Mouse (Mus musculus) brain, embryonic 14.5 days (tissue): Measurements from ENCODE around the gene 4933430I17Rik. TPM values are rescaled to one million over a fixed set of nuclear protein-coding genes. Genes with fewer than 3 reads are reported as not detected.
"Not testable (repeated sequence)": the region's sequence is repeated elsewhere in the genome, so short reads cannot be mapped to it uniquely, and the experiment has no call there.

Experiments
- DNase-seq: peaks from one replicate; pipeline ENCODE4 v3.0.0-alpha.2; 2011; ENCODE audit warnings: low read depth
- CTCF ChIP-seq: fragments of 200-500 bp; IDR thresholded peaks from 2 replicates; pipeline ENCODE4 v1.5.1; 2012; ENCODE audit warnings: inconsistent platforms, mild to moderate bottlenecking, moderate library complexity, borderline replicate concordance; ENCODE audit not compliant: insufficient read depth, insufficient read length; ENCODE audit errors: extremely low read depth
- POLR2A ChIP-seq: fragments of 200-500 bp; IDR thresholded peaks from 2 replicates; pipeline ENCODE4 v1.6.1; 2012; ENCODE audit warnings: mild to moderate bottlenecking, inconsistent platforms, borderline replicate concordance; ENCODE audit not compliant: poor library complexity, insufficient read depth, insufficient read length, severe bottlenecking; ENCODE audit errors: extremely low read depth
- polyA plus RNA-seq: library from polyadenylated mRNA; depleted of rRNA; stranded (reverse); fragments of >200 nt; gene quantifications from 2 replicates; pipeline ENCODE4 v1.2.3, GENCODE M21; 2012; rRNA removed

Gene 4933430I17Rik
- polyA plus RNA-seq, 1 experiment, result 1.0 TPM

DNA sequence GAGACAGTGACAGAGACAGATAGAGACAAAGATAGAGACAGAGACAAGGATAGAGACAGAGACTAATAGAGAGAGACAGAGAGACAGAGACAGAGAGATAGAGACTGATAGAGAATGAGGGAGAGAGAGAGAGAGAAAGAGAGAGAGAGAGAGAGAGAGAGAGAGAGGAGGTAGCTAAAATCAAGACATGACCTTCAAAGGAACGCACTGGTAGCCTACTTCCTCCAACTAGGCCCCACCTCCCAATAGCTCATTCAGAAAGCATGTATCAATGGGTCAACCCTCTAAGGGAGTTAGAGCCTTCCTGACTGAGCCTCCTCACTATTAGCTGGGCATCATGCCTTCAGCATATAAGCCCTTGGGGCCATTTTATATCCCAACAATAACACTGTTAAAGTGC is 43.2 kb downstream of the 4933430I17Rik start:
- DNase-seq, result no peak

GRCm38 (mm10) chr4:62569603-62570002 is 44.4 kb downstream of the 4933430I17Rik start:
- TF ChIP-seq POLR2A (no peak), CTCF (no peak)
- DNase-seq, result no peak

More for the DNA sequence above, 43.2 kb downstream of the 4933430I17Rik start:
- no peak for TF ChIP-seq POLR2A
- no peak for TF ChIP-seq CTCF

- TF ChIP-seq CTCF (no peak), POLR2A (no peak)
- DNase-seq, result no peak
Observed at GRCm38 (mm10) chr4:62570029-62570428, 44.9 kb downstream of the 4933430I17Rik start.

DNA sequence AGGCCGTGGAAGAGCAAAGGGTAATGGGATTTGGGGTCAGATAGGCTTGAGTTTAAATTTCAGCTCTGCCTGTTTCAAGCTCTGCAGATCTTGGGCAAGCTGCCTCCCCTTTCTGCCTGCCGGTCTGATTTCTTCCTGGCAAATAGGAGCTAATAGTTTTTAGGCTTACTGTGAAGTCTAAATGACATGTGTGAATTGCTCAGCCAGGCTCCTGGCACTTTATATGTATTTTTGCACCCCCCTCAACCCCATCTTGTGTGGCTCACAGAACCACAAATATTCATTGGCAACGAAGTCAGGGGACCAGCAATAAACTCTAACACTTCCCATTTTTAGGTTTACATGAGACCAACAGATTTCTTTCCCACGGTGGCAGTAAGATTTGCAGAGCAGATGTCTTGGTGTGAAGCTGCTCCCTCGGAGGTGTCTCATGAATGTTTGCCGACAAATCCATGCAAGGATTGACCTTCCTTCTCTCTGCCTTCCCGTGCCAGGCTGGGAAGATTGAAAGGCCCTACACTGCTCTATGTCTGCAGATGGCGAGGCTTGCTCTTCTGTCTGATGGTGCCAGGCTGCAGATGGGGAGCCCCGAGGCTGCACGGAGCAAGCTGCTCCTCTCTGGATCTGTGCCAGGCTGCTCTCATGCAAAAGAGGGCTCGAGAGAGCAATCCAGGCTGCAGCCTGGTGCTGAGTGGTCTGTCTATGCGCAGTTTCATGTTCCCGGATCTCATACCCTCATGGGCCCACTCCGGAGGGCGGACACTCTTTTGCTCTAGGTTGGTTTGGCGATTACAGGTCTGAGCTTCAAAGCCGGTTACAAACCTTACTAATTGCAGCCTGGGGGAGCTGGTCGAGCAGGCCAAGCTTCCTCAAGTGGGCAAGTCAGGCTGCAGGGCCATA is 57.4 kb downstream of the 4933430I17Rik start:
- DNase-seq, result peak; percentile 97
- TF ChIP-seq CTCF (no peak), POLR2A (no peak)

DNA sequence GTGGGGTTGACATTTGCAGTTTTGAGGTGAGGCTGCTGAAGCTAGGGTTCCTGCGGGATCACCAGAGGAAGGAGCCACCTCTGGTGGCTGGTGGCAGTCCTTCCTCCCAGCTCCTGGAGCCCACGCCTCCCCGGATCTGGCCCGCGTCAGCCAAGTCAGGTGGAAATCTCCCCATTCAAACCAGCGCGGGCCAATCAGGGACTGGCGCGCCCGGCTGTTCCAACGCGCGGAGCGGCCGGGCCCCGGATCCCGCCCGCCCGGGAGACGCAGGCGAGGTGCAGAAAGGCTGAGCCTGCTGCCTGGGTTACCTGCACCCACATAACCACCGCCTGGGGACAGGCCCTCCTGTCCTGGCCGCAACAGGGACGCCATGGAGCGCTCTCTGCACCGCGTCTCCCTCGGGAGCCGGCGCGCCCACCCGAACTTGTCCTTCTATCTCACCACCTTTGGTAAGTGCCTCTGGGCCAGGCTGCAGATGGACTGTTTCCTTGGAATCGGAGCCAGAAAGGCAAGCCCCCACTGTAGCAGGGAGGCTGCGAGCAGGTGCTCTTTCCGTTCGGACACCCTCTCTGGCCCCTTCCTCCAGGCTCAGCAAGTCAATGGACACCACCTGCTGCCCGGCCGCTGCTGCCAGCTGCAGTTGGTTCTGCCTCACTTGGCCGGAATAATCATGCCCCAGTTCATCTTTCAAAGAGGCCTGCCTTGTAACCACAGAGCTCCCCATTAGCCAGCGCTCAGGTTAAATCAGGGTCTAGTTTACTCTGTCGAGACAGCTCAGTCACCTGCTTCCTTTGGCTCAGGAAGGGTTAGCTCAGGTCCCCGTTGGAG is 58.3 kb downstream of the 4933430I17Rik start:
- TF ChIP-seq POLR2A, result peak; percentile 43; the same call in 1 of the 2 replicates
- peak; percentile 10; the same call in 1 of the 2 replicates for TF ChIP-seq CTCF
- peak; percentile 93 for DNase-seq

- no peak for DNase-seq
- TF ChIP-seq CTCF (no peak), POLR2A (no peak)
Observed at GRCm38 (mm10) chr4:62587067-62587466, 61.9 kb downstream of the 4933430I17Rik start.

DNA sequence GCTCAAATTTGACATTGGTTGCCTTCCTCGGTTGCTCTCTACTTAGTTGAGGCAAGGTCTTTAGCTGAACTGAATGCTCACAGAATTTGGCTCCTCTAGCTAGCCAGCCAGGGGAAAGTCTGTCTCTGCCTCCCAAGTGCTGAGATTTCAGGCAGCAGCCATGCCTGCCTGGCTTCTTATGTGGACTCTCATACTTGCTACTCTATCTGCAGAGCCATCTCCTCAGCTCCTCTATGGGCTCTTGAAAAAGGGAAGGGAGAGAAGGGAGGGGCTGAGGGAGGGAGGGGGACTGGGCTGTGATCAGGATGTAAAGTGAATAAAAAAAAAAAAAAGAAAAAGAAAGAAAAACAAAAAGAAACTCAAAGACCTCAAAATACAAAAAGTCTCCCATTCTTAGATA is 65.7 kb downstream of the 4933430I17Rik start:
- no peak for TF ChIP-seq POLR2A
- no peak for TF ChIP-seq CTCF
- DNase-seq, result peak; percentile 70

DNA sequence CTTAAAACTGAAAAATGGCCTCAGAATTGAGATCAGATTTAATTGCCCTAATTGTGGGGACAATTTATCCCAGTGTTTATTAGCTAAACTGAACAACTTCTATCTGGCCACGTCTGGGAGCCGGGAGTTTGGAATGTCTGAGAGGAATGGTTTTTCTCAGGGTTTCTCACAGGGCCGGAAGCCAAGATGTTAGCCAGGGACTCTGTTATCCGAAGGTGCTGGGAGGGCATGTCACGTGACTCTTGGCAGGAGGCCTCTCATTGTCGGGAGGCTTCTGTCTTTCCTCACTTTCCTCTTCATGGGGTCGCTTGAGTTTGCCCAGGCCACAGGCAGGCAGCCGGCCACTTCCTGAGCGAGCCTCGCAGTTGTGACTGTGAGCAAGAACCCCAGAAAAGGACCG is 66.2 kb downstream of the 4933430I17Rik start:
- peak; percentile 83 for DNase-seq

GRCm38 (mm10) chr4:62593546-62594240 is 68.5 kb downstream of the 4933430I17Rik start:
- DNase-seq, result not testable (repeated sequence)

More for the DNA sequence above, 66.2 kb downstream of the 4933430I17Rik start:
- TF ChIP-seq CTCF, result no peak
- no peak for TF ChIP-seq POLR2A

DNA sequence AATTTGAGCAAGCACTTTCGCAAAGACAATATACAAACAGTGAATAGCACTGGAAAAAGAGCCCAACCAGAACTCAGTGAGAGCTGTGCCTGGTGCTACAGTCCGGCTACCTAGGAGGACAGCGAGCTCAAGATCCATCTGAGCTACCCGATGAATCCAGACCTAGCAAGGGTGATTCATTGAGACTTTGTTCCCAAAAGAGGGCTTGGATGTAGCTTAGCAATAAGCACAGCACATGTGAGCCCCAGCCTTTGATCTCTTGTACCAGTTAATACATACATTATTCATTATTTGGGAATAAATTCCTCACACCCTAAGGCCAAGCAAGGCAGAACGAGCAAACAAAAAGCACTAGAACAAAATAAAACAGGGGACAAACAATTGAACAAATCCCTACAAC is 69.3 kb downstream of the 4933430I17Rik start:
- no peak for TF ChIP-seq CTCF
- TF ChIP-seq POLR2A, result no peak
- DNase-seq, result peak; percentile 70

- DNase-seq, result peak; percentile 64
- TF ChIP-seq POLR2A (no peak), CTCF (no peak)
Observed at GRCm38 (mm10) chr4:62596051-62596450, 70.9 kb downstream of the 4933430I17Rik start.

Other genes starting within 250 kb of the 4933430I17Rik start
- gene Fkbp15, start 164.8 kb upstream of the 4933430I17Rik start, polyA plus RNA-seq, result 22.3 and 22.4 TPM in 2 replicates
- 30.0 and 32.3 TPM in 2 replicates for gene Slc31a1, start 164.6 kb upstream of the 4933430I17Rik start, polyA plus RNA-seq
- gene Cdc26, start 116.7 kb upstream of the 4933430I17Rik start, polyA plus RNA-seq, result 84.0 and 92.6 TPM in 2 replicates
- gene Prpf4, start 116.6 kb upstream of the 4933430I17Rik start, polyA plus RNA-seq, result 23.4 and 26.7 TPM in 2 replicates
- gene Rnf183, start 90.1 kb upstream of the 4933430I17Rik start, polyA plus RNA-seq, result 0.96 and 1.2 TPM in 2 replicates
- gene Wdr31, start 54.5 kb upstream of the 4933430I17Rik start, polyA plus RNA-seq, result 6.9 and 8.0 TPM in 2 replicates
- 0.72 TPM in 2 replicates for gene Bspry, start 45.3 kb upstream of the 4933430I17Rik start, polyA plus RNA-seq
- gene Hdhd3, start 21.9 kb upstream of the 4933430I17Rik start, polyA plus RNA-seq, result 6.9 and 8.8 TPM in 2 replicates
- gene Alad, start 5.5 kb upstream of the 4933430I17Rik start, polyA plus RNA-seq, result 47.2 and 50.2 TPM in 2 replicates
- 46.1 and 47.9 TPM in 2 replicates for gene Pole3, start 301 bp upstream of the 4933430I17Rik start, polyA plus RNA-seq
- 68.8 and 92.5 TPM in 2 replicates for gene Rgs3, start 34.5 kb downstream of the 4933430I17Rik start, polyA plus RNA-seq